ENCODE assay signal across 8 mouse cellular contexts in the genomic region with DNA sequence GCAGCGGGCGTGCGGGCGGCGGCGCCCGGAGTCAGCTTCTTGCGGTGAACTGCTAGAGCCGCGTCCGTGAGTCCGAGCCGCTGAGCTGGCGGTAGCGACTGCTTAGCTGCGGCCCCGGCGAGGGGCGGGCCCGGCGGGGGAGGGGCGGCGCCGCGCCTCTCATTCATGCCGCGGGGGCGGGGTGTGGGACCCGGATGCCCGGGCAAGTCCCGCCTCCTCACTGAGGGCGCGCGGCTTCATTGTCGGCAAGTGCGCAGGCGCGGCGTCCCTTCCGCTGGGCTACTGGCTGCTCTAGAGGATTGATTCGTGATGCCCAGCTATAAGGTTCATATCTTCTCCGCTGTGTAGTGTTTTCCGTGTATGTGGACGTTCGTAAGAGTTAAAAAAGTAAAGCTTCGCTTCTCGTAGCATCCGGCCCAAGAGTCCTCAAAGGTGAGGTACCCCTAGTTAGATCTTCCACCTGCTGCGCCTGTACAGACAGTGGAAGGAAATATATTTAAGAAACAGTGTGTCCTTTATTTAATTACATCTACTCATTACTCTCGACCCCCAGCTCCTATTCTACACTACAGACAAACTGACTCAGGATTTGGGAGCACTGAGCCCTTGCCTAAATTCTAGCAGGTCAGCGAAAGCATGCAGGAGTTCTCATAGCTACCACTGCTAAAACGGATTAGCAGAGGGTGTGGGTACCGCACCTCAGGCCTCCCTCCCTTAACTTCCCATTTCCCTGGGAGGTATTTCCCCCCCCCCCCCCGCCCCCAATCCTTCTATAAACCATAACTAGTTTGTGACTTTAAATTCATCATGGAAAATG. TPM values are rescaled to one million over a fixed set of nuclear protein-coding genes. Genes with fewer than 3 reads are reported as not detected.
DNase-seq lines count a peak whose midpoint lies in the region; ATAC-seq and TF ChIP-seq lines count a peak whose summit lies in the region.

A gene (minus strand): TSS at position 146 of the 817 bp plus-strand sequence.

- no peaks in the 10 kb centered on the region for H3K27me3 ChIP-seq in ES-Bruce4 (ENCODE audit: control insufficient read depth, insufficient read depth, low read length, poor library complexity, severe bottlenecking)
- H3K27me3 ChIP-seq in forebrain, embryonic 14.5 days (replicated peaks; ENCODE audit: control insufficient read depth, insufficient read depth, low read length) = no peaks in the 10 kb centered on the region

- ATAC-seq in cerebellum, adult (ENCODE audit: insufficient number of reproducible peaks, low FRiP score, low TSS enrichment) = peak; percentile 91
- peak; percentile 98 for ATAC-seq in forebrain, embryonic 14.5 days
- peak; percentile 84 for ATAC-seq in neutrophil, adult 5-6 weeks (ENCODE audit: extremely low read depth, insufficient number of reproducible peaks, low FRiP score, poor library complexity, severe bottlenecking)

- no peaks in the 10 kb centered on the region for H3K9me3 ChIP-seq in ES-Bruce4 (replicated peaks; ENCODE audit: control insufficient read depth, insufficient read depth, low read length, poor library complexity, severe bottlenecking)
- H3K9me3 ChIP-seq in forebrain, embryonic 14.5 days (replicated peaks; ENCODE audit: control insufficient read depth, low read length) = no peaks in the 10 kb centered on the region

- H3K4me2 ChIP-seq in forebrain, embryonic 14.5 days (ENCODE audit: low read length) = peak within 1 kb of the TSS; percentile 57

- no peak for TF ChIP-seq CTCF in ES-Bruce4 (IDR thresholded peaks at IDR 0.05; ENCODE audit: low read depth, low read length)
- no peak for TF ChIP-seq CTCF in lung, adult 2 months (IDR thresholded peaks at IDR 0.05; ENCODE audit: insufficient read depth, low read length)

- intact Hi-C loops in heart, postnatal 25 days (cut with DNase I) = loop anchor here (5.0 kb wide), 3 partner anchors 91 to 181 kb away; a partner anchor contains a TSS

- peak within 1 kb of the TSS; percentile 69 for H3K4me3 ChIP-seq in ES-Bruce4 (ENCODE audit: low read depth, low read length)
- peak within 1 kb of the TSS; percentile 98 for H3K4me3 ChIP-seq in forebrain, embryonic 14.5 days (ENCODE audit: low read depth, low read length)
- peak within 1 kb of the TSS; percentile 61 for H3K4me3 ChIP-seq in lung, adult 2 months (replicated peaks; ENCODE audit: extremely low read depth, low read depth, low read length)

- H3K27ac ChIP-seq in ES-Bruce4 (ENCODE audit: insufficient read depth, low read length) = no peak within 1 kb of the TSS
- H3K27ac ChIP-seq in forebrain, embryonic 14.5 days (ENCODE audit: low read depth, low read length) = peak within 1 kb of the TSS; percentile 95

- H3K9ac ChIP-seq in ES-Bruce4 (ENCODE audit: low read depth, poor library complexity, severe bottlenecking) = peak within 1 kb of the TSS; percentile 63
- H3K9ac ChIP-seq in forebrain, embryonic 14.5 days (ENCODE audit: low read length) = peak within 1 kb of the TSS; percentile 96

- no peak for TF ChIP-seq POLR2A in ES-Bruce4 (IDR thresholded peaks at IDR 0.05; ENCODE audit: insufficient read depth, low read length)
- TF ChIP-seq POLR2A in lung, adult 2 months (IDR thresholded peaks at IDR 0.05; ENCODE audit: borderline replicate concordance, extremely low read depth, low read depth, low read length) = peak; percentile 59; the same call in 1 of the 2 replicates

- DNase-seq in forebrain, embryonic 14.5 days (ENCODE audit: low spot score) = peak; percentile 97
- DNase-seq in heart, postnatal 25 days (ENCODE audit: low spot score) = peak; percentile 95
- peak; percentile 97 to 99 for DNase-seq in layer of hippocampus, adult 18-20 months (ENCODE audit: low spot score in 2 of 2)
- peak; percentile 98 for DNase-seq in lung, adult 2 months
- peak; percentile 94 to 96 for DNase-seq in thymus, adult 18-20 months

- no peaks in the 10 kb centered on the region for H3K36me3 ChIP-seq in ES-Bruce4 (ENCODE audit: control insufficient read depth, insufficient read depth, low read length, poor library complexity, severe bottlenecking)
- H3K36me3 ChIP-seq in forebrain, embryonic 14.5 days (ENCODE audit: control insufficient read depth, insufficient read depth, low read length) = no peaks in the 10 kb centered on the region

- under 1% methylated on average over 51 of the region's 54 CpGs for WGBS in forebrain, embryonic 14.5 days
- WGBS in lung, adult 2 months = under 1% methylated on average over 54 of the region's 54 CpGs

- no peaks in the 10 kb centered on the region for H3K4me1 ChIP-seq in ES-Bruce4 (ENCODE audit: control insufficient read depth, insufficient read depth, low read length)
- H3K4me1 ChIP-seq in forebrain, embryonic 14.5 days (ENCODE audit: control insufficient read depth, insufficient read depth, low read length) = peaks cover 4% of the 10 kb centered on the region; the same call in 1 of the 2 replicates
- H3K4me1 ChIP-seq in lung, adult 2 months (ENCODE audit: control insufficient read depth, insufficient read depth, low read length) = no peaks in the 10 kb centered on the region

- TF ChIP-seq EP300 in ES-Bruce4 (IDR thresholded peaks at IDR 0.05; ENCODE audit: insufficient read depth, low read depth, low read length) = no peak

RNA-seq across cellular contexts. Expression of the gene that starts here (rescaled TPM):
- 7.1 and 7.5 TPM in 2 replicates for polyA plus RNA-seq in ES-Bruce4 (2011; ENCODE audit: insufficient read depth, insufficient read length, low read depth, missing spikeins)
- 13.9 and 16.2 TPM in 2 replicates for polyA plus RNA-seq in forebrain, embryonic 14.5 days (2014; fragmentation: Nextera tagmentation; extraction: Ambion mirVana)
- total RNA-seq in heart, postnatal 25 days (2021) = 1 to 10 TPM; 3.6 to 3.9 TPM
- total RNA-seq in layer of hippocampus, adult 18-20 months (2021) = 10 to 100 TPM; 28.8 to 32.3 TPM
- polyA plus RNA-seq in lung, adult 2 months (2012; rRNA removed) = 2.1 and 3.6 TPM in 2 replicates
- total RNA-seq in neutrophil, adult 5-6 weeks (2017) = 3.8 and 6.3 TPM in 2 replicates
